Mouse (Mus musculus) heart, embryonic 14.5 days (tissue): ENCODE measurements around the gene Wfdc1. TPM values are rescaled to one million over a fixed set of nuclear protein-coding genes. Genes with fewer than 3 reads are reported as not detected.

Experiments
- ATAC-seq: fragments of 200-750 bp; cut with Nextera tagmentation; 2 replicates; pipeline ENCODE4 v1.8.0; 2017; ENCODE audit warnings: low read depth, moderate TSS enrichment; ENCODE audit not compliant: insufficient number of reproducible peaks, insufficient read depth, low FRiP score
- H3K27ac ChIP-seq, 2 experiments: fragments of 200-500 bp in 1 of 2; fragments of 300-500 bp in 1 of 2; sonication (generic) in 1 of 2; replicated peaks in 1 of 2; 2 replicates each; pipeline ENCODE4 v1.5.1; 2012 to 2014; ENCODE audit warnings: low read depth in 2 of 2, low read length in 2 of 2, control low read depth in 1 of 2, mild to moderate bottlenecking in 1 of 2, mixed read lengths in 1 of 2; ENCODE audit not compliant: control insufficient read depth in 1 of 2, insufficient read depth in 1 of 2
- H3K27me3 ChIP-seq: fragments of 300-500 bp; sonication (generic); 2 replicates; pipeline ENCODE4 v1.6.1; 2014; ENCODE audit warnings: mild to moderate bottlenecking, low read length, control low read depth; ENCODE audit not compliant: control insufficient read depth, insufficient read depth
- H3K36me3 ChIP-seq: fragments of 300-500 bp; sonication (generic); 2 replicates; pipeline ENCODE4 v1.6.1; 2014; ENCODE audit warnings: mild to moderate bottlenecking, control low read depth, low read length, mixed read lengths; ENCODE audit not compliant: control insufficient read depth, insufficient read depth
- H3K4me1 ChIP-seq, 2 experiments: fragments of 200-500 bp in 1 of 2; fragments of 300-500 bp in 1 of 2; sonication (generic) in 1 of 2; 2 replicates each; pipeline ENCODE4 v1.6.1; 2012 to 2014; ENCODE audit warnings: low read length in 2 of 2, control low read depth in 1 of 2, mixed read lengths in 1 of 2; ENCODE audit not compliant: control insufficient read depth in 2 of 2, insufficient read depth in 2 of 2
- H3K4me2 ChIP-seq: fragments of 300-500 bp; sonication (generic); 2 replicates; pipeline ENCODE4 v1.6.1; 2014; ENCODE audit warnings: mild to moderate bottlenecking, low read length
- H3K4me3 ChIP-seq, 2 experiments: fragments of 200-500 bp in 1 of 2; fragments of 300-500 bp in 1 of 2; sonication (generic) in 1 of 2; 2 replicates each; pipeline ENCODE4 v1.5.1; 2012 to 2014; ENCODE audit warnings: low read length in 2 of 2, mild to moderate bottlenecking in 2 of 2, control low read depth in 1 of 2, low read depth in 1 of 2, moderate library complexity in 1 of 2; ENCODE audit not compliant: control insufficient read depth in 1 of 2, insufficient read depth in 1 of 2
- H3K9ac ChIP-seq: fragments of 300-500 bp; sonication (generic); 2 replicates; pipeline ENCODE4 v1.6.1; 2014; ENCODE audit warnings: mild to moderate bottlenecking, low read length
- H3K9me3 ChIP-seq: fragments of 300-500 bp; sonication (generic); 2 replicates; pipeline ENCODE4 v1.6.1; 2016; ENCODE audit warnings: low read length, control low read depth; ENCODE audit not compliant: control insufficient read depth
- WGBS: fragments of 180-500 bp; shearing (Covaris S2); extraction: QIAGEN DNeasy Blood & Tissue Kit; methylation state at CpG from one replicate; pipeline ENCODE4 v1.1.7; 2014; 5-methylcytosine and 5-hydroxymethylcytosine counted together
- polyA plus RNA-seq: library from polyadenylated mRNA; unstranded; fragments of >200 nt; fragmentation: Nextera tagmentation; extraction: Ambion mirVana; gene quantifications from 2 replicates; pipeline ENCODE4 v1.2.1, GENCODE M21; 2014

The Wfdc1 gene
- polyA plus RNA-seq, 1 experiment from 2014 or later = 6.8 TPM

- Histone ChIP-seq H3K4me1 (no peaks in the 10 kb centered on the region), H3K27ac (no peak overlapping the region), H3K27me3 (no peaks in the 10 kb centered on the region), H3K4me3 (no peak overlapping the region), H3K9me3 (no peaks in the 10 kb centered on the region), H3K9ac (no peak overlapping the region), H3K36me3 (no peaks in the 10 kb centered on the region), H3K4me2 (no peak overlapping the region)
- ATAC-seq = no peak
- WGBS = 47% methylated on average over 2 of the region's 2 CpGs
These were observed 14.8 kb upstream of the Wfdc1 start for GRCm38 (mm10) chr8:119651324-119651723.

DNA sequence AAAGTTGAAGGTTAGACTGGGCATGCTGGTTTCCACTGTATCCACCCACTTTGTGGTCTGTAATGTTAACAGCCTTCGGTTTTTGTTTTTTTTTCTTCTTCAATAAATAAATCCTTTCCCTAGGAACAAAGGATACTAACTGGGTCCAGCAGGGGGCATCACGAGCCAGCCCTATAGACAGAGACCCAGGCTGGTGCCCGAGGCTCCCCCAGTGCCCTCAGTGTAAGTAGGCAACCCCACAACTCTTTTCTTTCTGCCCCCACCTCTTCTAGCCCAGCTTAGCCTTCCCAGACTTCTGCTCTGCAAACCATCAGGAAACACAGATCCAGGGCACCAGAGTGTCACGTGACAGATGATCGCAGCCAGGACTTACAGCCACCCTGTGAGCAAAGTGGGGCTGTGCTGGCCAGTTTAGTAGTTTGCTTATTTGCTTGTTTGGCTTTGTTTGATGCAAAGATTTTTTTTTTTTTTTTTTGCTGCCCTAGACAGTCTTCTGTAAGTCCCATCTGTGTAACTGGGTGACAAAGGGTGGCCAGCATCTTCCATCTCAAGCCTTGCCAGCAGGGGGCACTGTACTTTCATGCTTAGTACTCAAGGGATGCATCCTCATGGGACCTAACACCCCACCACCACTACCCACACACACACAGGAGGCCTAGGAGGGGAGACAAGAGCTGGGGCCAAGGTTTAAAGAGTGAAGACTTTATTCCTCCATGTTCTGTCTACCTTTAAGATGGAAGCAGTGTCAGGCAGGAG lies 9.3 kb upstream of the Wfdc1 start:
- Histone ChIP-seq H3K36me3 (no peaks in the 10 kb centered on the region), H3K27ac (no peak overlapping the region), H3K27me3 (no peaks in the 10 kb centered on the region), H3K4me1 (peaks cover 9 to 11% of the 10 kb centered on the region in 2 experiments), H3K9ac (no peak overlapping the region), H3K4me2 (no peak overlapping the region), H3K9me3 (no peaks in the 10 kb centered on the region), H3K4me3 (no peak overlapping the region)
- ATAC-seq = no peak
- WGBS = 45% methylated on average over 5 of the region's 5 CpGs

DNA sequence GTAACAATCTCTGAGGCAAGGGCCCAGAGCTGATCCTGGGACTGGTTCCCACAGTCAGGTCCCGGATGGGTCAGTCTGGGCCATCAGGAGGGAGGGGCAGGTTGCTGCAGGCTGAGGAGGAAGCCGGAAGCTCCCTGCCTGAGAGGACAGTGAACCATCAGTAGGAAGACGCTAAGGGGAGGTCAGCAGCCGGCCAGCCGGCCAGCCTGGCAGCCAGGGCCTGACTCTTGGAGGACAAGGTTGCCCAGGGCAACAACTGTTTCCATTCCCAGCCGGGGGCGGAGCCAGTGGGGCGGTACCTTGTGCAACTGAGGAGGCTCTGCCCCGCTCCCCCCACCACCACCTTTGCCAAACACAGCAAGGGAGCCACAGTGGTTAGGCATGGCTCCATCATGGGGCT lies 5.1 kb upstream of the Wfdc1 start:
- peak; percentile 32; the same call in 1 of the 2 replicates for ATAC-seq
- no peak overlapping the region for H3K4me2 ChIP-seq
- 10% methylated on average over 9 of the region's 9 CpGs for WGBS

GRCm38 (mm10) chr8:119661892-119662291 lies 4.3 kb upstream of the Wfdc1 start:
- Histone ChIP-seq H3K4me3 (no peak overlapping the region), H3K9ac (no peak overlapping the region), H3K9me3 (no peaks in the 10 kb centered on the region), H3K27ac (no peak overlapping the region), H3K36me3 (no peaks in the 10 kb centered on the region), H3K4me1 (peaks cover 21 to 31% of the 10 kb centered on the region in 2 experiments), H3K27me3 (no peaks in the 10 kb centered on the region), H3K4me2 (no peak overlapping the region)
- WGBS = 73% methylated on average over 6 of the region's 6 CpGs
- no peak for ATAC-seq

More for the DNA sequence above, 5.1 kb upstream of the Wfdc1 start:
- H3K27me3 ChIP-seq = no peaks in the 10 kb centered on the region
- no peak overlapping the region for H3K4me3 ChIP-seq
- no peaks in the 10 kb centered on the region for H3K36me3 ChIP-seq
- H3K27ac ChIP-seq = no peak overlapping the region
- H3K9ac ChIP-seq = no peak overlapping the region
- H3K9me3 ChIP-seq = no peaks in the 10 kb centered on the region
- H3K4me1 ChIP-seq = peaks cover 17 to 23% of the 10 kb centered on the region in 2 experiments

DNA sequence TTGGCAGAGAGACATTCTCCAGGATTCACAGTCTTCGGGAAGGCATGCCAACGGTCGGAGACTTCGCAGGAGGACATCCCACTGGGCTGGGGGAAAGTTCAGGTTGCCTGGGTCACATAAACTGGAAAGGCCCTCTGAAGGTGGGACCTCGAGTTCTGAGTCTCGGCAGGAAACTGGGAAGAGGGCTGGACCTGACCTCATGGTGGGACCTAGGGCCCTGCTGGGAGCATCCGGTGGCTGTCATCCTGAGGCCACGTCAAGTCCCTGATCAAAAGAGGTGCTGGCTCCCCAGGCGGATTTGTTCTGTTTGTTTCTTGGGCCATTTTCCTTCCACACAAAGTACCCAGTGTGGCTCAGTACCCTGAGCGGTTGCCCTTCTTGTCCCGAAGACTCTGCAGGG lies 2.7 kb upstream of the Wfdc1 start:
- no peaks in the 10 kb centered on the region for H3K9me3 ChIP-seq
- H3K4me3 ChIP-seq = no peak overlapping the region
- peaks cover 21 to 31% of the 10 kb centered on the region in 2 experiments for H3K4me1 ChIP-seq
- H3K4me2 ChIP-seq = no peak overlapping the region
- WGBS = 69% methylated on average over 11 of the region's 11 CpGs
- no peak overlapping the region for H3K27ac ChIP-seq
- no peak overlapping the region for H3K9ac ChIP-seq
- H3K27me3 ChIP-seq = no peaks in the 10 kb centered on the region
- no peak for ATAC-seq
- no peaks in the 10 kb centered on the region for H3K36me3 ChIP-seq

GRCm38 (mm10) chr8:119665270-119665669 lies 895 bp upstream of the Wfdc1 start:
- Histone ChIP-seq H3K4me3 (no peak overlapping the region), H3K9me3 (no peaks in the 10 kb centered on the region), H3K4me2 (no peak overlapping the region), H3K9ac (no peak overlapping the region), H3K27ac (no peak overlapping the region), H3K36me3 (no peaks in the 10 kb centered on the region), H3K4me1 (peaks cover 22 to 36% of the 10 kb centered on the region in 2 experiments), H3K27me3 (no peaks in the 10 kb centered on the region)
- 65% methylated on average over 6 of the region's 6 CpGs for WGBS
- no peak for ATAC-seq

- 63% methylated on average over 9 of the region's 9 CpGs for WGBS
- Histone ChIP-seq H3K4me3 (no peak overlapping the region), H3K27me3 (no peaks in the 10 kb centered on the region), H3K4me1 (peaks cover 24 to 34% of the 10 kb centered on the region in 2 experiments), H3K9ac (no peak overlapping the region), H3K36me3 (no peaks in the 10 kb centered on the region), H3K9me3 (no peaks in the 10 kb centered on the region), H3K27ac (no peak overlapping the region), H3K4me2 (no peak overlapping the region)
- no peak for ATAC-seq
These were observed 2.3 kb downstream of the Wfdc1 start for GRCm38 (mm10) chr8:119668447-119668846.

- Histone ChIP-seq H3K27me3 (no peaks in the 10 kb centered on the region), H3K4me3 (no peak overlapping the region), H3K9ac (no peak overlapping the region), H3K9me3 (no peaks in the 10 kb centered on the region), H3K4me2 (no peak overlapping the region), H3K36me3 (no peaks in the 10 kb centered on the region), H3K4me1 (peaks cover 24 to 34% of the 10 kb centered on the region in 2 experiments), H3K27ac (no peak overlapping the region)
- WGBS = 59% methylated on average over 12 of the region's 12 CpGs
- ATAC-seq = no peak
These were observed 3.1 kb downstream of the Wfdc1 start for GRCm38 (mm10) chr8:119669284-119669683.
